Mouse (Mus musculus) macrophage (primary cell): Measurements from ENCODE around the gene Sema4a. TPM values are rescaled to one million over a fixed set of nuclear protein-coding genes. Genes with fewer than 3 reads are reported as not detected.

Source experiments
- H3K27ac ChIP-seq: fragments of 350-480 bp; formaldehyde crosslinking; 2 replicates; pipeline ENCODE4 v1.9.0; 2021
- H3K36me3 ChIP-seq: fragments of 350-480 bp; formaldehyde crosslinking; 2 replicates; pipeline ENCODE4 v1.9.0; 2021; ENCODE audit errors: inconsistent target
- H3K4me3 ChIP-seq: fragments of 350-480 bp; formaldehyde crosslinking; 2 replicates; pipeline ENCODE4 v1.9.0; 2021; ENCODE audit errors: inconsistent target
- H3K79me2 ChIP-seq: fragments of 350-480 bp; formaldehyde crosslinking; 2 replicates; pipeline ENCODE4 v1.9.0; 2021; ENCODE audit errors: inconsistent target
- WGBS: methylation state at CpG from one replicate; pipeline ENCODE4 v1.1.7; 2026; ENCODE audit warnings: inconsistent platforms; ENCODE audit not compliant: missing documents; 5-methylcytosine and 5-hydroxymethylcytosine counted together
- polyA plus RNA-seq: library from polyadenylated mRNA; stranded (reverse); fragments of 250-400 nt; gene quantifications from 3 replicates; pipeline ENCODE4 v1.2.4, GENCODE M21; 2018; ENCODE audit warnings: inconsistent platforms

The Sema4a gene
- polyA plus RNA-seq, 1 experiment from 2014 or later: 7.3 TPM

DNA sequence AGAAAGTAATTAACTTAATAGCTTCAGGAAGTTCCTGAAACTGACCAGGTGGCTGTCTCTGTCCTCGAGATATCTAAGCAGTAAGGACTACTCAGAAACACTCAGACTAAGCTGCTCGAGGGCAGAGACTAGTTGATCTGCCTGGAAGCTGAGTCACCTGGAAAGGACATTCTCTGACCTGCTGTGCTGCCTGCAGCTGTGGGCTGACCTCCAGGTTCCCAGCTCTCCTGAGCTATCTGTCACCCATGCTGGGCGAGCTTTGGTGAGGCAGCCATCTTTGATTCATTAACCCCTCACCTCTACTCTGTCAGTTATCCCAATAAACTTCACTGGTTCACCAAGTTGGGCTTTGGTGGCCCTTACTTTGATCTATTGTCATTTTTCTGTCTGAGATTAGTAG is 18.2 kb upstream of the Sema4a start:
- Histone ChIP-seq H3K4me3 (no peak overlapping the region), H3K79me2 (no peaks in the 10 kb centered on the region), H3K27ac (no peak overlapping the region), H3K36me3 (peaks cover 17% of the 10 kb centered on the region)
- WGBS: 70% methylated on average over 3 of the region's 3 CpGs

DNA sequence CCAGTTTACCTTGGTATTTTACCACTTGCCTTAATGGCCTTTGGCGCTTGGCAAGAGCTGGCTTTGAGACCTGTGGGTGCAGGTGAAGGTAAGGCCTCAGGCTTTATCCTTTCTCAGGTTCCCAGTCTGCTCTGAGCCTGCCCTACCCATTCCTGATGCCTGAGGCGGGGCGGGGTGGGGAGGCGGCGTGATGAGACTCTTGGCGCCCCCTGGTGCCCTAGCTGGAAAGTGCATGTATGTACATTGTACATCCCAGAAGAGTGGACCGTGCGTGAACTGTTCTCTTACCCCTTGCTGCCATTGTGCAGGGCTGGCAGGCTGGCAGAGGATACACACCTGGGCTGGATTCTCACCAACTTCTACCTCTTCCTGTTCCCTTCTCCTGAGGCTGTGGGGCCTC is 16.8 kb upstream of the Sema4a start:
- Histone ChIP-seq H3K79me2 (no peaks in the 10 kb centered on the region), H3K27ac (no peak overlapping the region), H3K4me3 (no peak overlapping the region), H3K36me3 (peaks cover 9% of the 10 kb centered on the region)
- 10% methylated on average over 8 of the region's 8 CpGs for WGBS

DNA sequence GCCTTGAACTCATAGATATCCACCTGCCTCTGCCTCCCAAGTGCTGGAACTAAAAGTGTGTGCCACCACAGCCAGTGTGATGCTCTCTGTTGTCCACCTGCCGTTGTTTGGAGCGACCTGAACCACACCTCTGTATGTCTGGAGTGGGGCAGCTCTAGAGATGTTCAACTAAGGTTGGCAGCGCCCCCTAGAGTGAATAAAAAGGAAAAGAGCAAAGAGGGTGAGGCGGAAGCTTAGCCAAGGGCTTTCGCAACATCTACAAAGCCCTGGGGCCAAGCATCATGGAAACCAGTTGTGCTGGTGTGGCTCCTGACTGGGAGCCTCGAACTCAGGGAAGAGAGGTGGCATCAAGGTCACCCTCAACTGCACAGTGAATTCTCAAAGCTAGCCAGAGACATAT is 15.4 kb upstream of the Sema4a start:
- Histone ChIP-seq H3K4me3 (no peak overlapping the region), H3K79me2 (no peaks in the 10 kb centered on the region), H3K36me3 (no peaks in the 10 kb centered on the region; the same call in 1 of the 2 replicates), H3K27ac (no peak overlapping the region)
- 51% methylated on average over 6 of the region's 6 CpGs for WGBS

DNA sequence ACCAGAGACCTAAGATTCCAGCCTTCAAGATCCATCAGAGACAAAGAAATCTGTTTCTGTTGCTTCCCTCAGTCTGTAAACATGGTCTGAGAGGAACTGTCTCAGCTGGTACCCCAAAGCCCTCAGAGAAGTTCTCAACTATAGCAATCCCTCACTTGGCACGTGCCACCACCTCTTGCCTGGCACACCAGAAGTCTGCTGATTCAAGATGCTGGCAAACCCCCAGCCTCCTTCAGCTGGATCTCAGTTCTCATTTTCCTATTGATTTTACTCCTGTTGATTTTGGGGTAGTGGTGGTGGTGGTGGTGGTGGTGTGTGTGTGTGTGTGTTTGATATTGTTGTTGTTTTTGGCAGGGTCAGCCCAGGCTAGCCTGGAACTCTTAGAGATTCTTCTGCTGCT is 12.6 kb upstream of the Sema4a start:
- no peak overlapping the region for H3K27ac ChIP-seq
- H3K4me3 ChIP-seq: no peak overlapping the region
- H3K36me3 ChIP-seq: no peaks in the 10 kb centered on the region
- WGBS: no CpG with 5 or more reads among the region's 1 CpGs
- no peaks in the 10 kb centered on the region for H3K79me2 ChIP-seq

DNA sequence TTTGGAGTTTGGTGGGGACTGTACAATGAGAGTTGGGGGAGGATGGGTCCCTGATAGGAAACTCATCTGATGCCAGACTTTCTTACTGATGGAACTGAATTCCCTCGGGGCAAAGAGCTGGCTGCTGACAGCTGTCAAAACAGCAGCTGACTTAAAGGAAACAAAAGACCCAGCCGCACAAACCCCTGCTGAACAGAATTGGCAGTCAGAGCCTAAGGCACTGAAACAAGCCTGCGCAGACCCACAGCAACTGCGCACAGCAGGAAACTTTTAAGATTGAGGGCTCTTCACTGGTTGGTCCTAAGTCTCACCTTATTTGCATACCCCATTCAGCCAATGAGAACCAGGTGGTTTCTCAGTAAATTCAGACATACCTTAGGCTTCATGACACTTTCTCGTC is 12.0 kb upstream of the Sema4a start:
- H3K27ac ChIP-seq: no peak overlapping the region
- H3K36me3 ChIP-seq: no peaks in the 10 kb centered on the region
- 73% methylated on average over 5 of the region's 5 CpGs for WGBS
- no peak overlapping the region for H3K4me3 ChIP-seq
- no peaks in the 10 kb centered on the region for H3K79me2 ChIP-seq

DNA sequence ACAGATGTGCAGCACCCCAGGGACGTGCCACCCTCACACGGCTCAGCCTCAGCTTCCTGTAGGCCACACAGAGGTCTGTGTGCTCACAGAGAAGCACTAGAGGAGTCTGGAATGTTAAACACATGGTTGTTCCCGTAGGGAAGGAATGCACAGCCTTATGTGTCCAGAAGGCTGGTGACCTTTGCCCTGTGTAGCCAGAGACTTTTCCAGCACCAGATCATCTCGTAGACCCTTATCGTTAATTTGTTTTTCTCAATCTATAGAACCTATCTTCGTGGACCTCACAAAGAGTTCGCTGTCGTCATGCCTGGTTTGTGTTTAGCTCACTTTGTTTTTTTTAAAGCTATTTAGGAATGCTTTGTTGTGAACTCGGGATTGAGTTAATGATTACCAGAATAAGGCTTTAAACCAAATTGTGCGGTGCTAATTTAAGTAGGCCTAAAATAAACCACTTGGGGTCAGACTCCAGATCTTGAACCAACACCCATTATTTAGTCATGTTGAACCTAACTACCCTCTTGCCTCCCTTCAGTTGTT is 10.0 kb upstream of the Sema4a start:
- H3K27ac ChIP-seq: no peak overlapping the region

DNA sequence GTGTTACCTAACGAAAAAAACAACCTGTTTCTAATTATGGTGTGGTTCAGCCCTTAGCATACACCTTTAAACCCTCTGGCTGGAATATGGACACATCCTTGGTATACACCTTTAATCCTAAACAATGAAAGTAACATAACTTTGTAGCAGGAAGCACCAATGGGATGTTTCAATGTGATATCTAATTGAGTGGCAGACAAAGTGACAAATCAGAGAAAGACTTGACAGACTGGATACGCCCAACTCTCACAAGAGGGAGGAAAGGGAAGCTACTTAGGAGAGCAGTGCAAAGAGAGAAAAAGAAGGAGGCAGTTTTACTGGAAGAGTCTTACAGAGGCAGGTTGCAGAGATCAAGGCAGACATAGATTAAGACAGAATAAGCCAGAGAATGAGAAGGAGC is 8.5 kb upstream of the Sema4a start:
- Histone ChIP-seq H3K4me3 (no peak overlapping the region), H3K79me2 (no peaks in the 10 kb centered on the region), H3K36me3 (no peaks in the 10 kb centered on the region), H3K27ac (no peak overlapping the region)
- 100% methylated on average over 2 of the region's 2 CpGs for WGBS

More for the DNA sequence above, 10.0 kb upstream of the Sema4a start:
- 93% methylated on average over 10 of the region's 10 CpGs for WGBS
- no peak overlapping the region for H3K4me3 ChIP-seq
- no peaks in the 10 kb centered on the region for H3K79me2 ChIP-seq
- H3K36me3 ChIP-seq: no peaks in the 10 kb centered on the region

DNA sequence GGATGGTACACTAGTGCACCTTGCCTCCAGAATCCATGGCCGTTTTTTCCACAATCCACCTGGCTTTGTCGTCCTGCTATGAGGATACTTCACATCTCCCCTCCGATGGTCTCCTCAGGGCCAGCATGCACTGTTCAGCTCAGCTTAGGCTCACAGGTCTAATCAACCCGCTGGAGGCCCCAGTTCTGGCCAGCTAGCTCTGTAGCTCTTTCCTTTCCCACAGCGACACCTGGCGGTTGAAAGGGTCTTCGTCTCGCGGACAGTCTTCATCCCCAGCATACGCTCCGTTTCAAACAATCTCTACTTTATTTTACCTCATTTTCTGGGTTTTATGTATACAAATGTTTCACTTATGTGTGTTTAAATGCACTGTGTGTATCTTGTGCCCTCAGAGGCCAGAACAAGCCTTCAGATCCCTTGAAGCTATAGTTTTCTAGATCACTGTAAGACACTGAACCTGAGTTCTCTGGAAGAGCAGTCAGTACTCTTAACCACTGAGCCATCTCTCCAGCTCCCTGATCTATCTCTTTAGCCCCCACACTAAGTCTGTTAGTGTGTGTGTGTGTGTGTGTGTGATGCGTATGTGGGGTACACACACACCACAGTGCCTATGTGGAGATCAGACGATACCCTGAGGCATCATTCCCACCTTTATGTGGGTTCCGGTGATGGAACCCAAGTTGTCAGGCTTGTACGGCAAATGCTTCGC is 6.3 kb upstream of the Sema4a start:
- no peaks in the 10 kb centered on the region for H3K36me3 ChIP-seq
- H3K27ac ChIP-seq: no peak overlapping the region
- no peak overlapping the region for H3K4me3 ChIP-seq
- WGBS: 27% methylated on average over 16 of the region's 16 CpGs
- no peaks in the 10 kb centered on the region for H3K79me2 ChIP-seq

DNA sequence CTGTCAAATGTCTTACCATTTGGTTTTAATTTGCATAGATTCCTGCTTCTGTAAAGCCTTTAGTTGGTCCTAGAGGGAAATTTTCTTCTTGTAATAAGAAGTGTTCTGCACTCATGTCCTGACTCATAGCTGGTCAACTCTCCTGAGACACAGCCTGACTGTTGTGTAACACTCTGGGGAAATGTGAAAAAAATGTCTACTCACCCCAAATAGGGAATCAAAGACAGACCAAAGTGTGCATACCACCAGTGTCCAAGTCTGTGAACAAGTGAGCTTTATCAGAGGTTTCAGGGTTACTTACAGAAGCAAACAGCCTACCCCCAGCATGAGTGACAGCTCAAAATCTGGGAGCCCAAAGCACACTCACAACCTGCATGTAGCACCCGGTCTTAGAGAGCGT is 4.1 kb upstream of the Sema4a start:
- Histone ChIP-seq H3K79me2 (no peaks in the 10 kb centered on the region), H3K36me3 (no peaks in the 10 kb centered on the region), H3K27ac (peak overlapping the region; percentile 32), H3K4me3 (no peak overlapping the region)
- WGBS: 46% methylated on average over 2 of the region's 2 CpGs

DNA sequence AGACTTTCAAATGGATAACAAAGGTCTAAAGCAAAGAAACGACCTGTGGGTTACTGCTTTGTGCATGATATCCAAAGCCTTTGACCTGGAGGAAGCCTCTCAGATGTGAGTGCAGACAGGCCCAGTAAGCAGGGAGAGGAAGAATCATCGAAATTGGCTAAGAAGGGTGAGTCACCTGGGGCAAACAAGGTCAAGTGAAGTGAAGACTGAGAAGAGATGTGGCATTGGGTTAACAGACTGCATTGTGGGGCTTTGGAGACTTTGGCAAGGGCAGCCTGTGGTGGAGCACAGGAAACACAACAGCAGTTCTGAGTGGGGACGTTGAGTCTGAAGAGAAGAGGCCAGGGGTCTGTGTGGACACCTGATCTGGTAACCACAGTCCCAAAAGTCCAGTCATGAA is 3.4 kb upstream of the Sema4a start:
- Histone ChIP-seq H3K79me2 (no peaks in the 10 kb centered on the region), H3K4me3 (no peak overlapping the region), H3K36me3 (no peaks in the 10 kb centered on the region), H3K27ac (peak overlapping the region; percentile 22; the same call in 1 of the 2 replicates)
- WGBS: 22% methylated on average over 3 of the region's 3 CpGs

DNA sequence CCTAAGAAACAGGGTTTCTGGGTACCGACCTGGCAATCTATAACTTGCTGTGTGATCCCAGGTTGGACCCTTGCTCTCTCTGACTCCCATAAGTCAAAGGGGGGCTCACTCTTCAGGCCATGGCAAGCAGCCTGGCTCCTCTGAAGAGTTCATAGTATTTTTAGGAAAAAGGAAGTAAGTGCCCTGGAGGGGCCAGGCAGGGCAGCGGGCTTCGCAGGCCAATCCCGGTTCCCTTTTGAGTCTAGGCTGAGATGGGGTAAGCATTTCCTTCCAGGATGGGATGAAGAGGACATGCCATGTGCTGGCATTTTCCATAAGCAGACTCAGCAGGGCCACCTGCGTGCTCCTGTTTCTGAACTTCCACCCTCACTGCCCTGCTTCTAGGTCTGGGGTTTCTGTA is 953 bp downstream of the Sema4a start:
- WGBS: 12% methylated on average over 5 of the region's 5 CpGs
- H3K4me3 ChIP-seq: no peak overlapping the region
- H3K36me3 ChIP-seq: no peaks in the 10 kb centered on the region
- H3K79me2 ChIP-seq: no peaks in the 10 kb centered on the region
- H3K27ac ChIP-seq: peak overlapping the region; percentile 70

DNA sequence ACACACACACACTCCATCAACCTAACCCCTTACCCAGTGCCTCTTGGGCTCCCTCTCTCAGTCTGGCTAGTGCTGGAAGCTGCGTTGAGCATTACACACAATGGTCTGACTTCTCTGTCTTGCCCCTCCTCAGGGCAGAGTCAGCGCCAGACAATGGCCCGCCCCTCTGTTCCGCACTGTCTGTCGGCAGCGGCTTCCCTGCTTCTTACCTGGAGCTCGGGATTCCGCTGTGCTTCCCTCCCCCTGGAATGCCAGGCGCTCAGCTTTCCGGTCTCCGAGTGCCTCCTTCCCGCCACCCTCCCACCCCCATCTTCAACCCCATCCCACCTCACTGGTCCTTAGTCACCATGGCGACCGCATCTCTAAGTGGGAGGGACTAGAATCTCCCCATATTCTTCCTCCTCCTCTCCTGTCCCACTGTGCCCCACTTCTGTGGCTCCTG is 2.2 kb downstream of the Sema4a start:
- WGBS: 41% methylated on average over 11 of the region's 14 CpGs
- H3K4me3 ChIP-seq: no peak overlapping the region
- H3K79me2 ChIP-seq: peaks cover 1% of the 10 kb centered on the region; the same call in 1 of the 2 replicates
- H3K36me3 ChIP-seq: no peaks in the 10 kb centered on the region
- peak overlapping the region; percentile 70; the same call in 1 of the 2 replicates for H3K27ac ChIP-seq

DNA sequence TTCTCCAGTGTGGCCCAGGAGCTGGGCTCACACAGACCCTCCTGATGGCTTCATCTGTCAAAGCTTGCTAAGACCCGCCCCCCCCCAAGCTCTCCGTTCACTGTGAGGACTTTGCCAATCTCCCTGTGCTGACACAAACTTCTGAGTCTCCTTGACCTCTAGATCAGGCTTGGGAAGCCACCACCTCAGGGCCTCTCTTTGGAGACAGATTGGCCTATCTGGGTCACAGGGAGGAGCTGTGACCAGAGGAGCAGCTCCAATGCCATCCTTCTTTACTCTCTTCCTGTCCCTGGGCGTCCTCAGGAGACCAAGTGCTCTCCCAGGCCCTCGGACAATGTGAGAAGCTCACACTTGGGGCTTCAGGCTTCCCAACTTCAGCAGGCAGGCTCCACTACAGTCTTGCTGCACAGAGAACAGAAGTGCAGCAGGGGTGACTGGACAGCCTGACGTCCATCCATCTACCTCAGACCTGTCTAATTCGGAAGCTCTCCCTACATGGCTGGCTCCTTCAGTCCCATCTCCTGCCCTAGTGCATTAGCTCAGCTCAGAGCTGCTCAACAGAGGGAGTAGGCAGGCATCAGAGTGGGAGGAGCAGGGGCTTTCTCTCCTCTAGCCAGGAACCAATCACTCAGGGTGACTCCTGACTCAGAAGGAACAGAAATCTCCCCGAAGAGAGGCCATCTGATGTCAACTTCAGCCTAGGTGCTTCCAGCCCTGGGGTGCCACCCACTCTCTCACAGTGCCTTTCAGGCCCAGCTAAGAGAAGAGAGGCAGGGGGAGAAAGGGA is 4.0 kb downstream of the Sema4a start:
- H3K79me2 ChIP-seq: peaks cover 10% of the 10 kb centered on the region; the same call in 1 of the 2 replicates
- H3K27ac ChIP-seq: no peak overlapping the region
- no peak overlapping the region for H3K4me3 ChIP-seq
- H3K36me3 ChIP-seq: no peaks in the 10 kb centered on the region; the same call in 1 of the 2 replicates
- 89% methylated on average over 7 of the region's 7 CpGs for WGBS

DNA sequence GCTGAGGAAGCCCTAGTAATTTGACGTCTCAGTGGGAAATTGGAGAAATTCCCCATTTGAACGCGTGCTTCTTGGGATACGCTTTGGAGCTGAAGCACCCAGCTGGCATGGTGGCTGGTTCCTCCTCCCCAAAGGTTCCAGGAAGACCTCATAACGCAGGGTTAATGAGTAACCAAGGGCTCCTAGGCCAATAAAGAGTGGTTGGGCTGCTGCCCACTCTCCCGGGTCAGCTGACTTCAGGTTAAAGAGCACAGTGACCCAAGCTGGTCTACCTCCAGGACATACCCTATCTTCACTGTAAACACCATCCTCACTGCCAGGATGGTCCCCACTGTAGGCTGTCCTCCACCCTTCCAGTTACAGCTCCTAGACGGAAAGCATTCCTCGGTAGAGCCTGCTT is 4.7 kb downstream of the Sema4a start:
- Histone ChIP-seq H3K79me2 (peaks cover 10% of the 10 kb centered on the region; the same call in 1 of the 2 replicates), H3K4me3 (no peak overlapping the region), H3K27ac (no peak overlapping the region), H3K36me3 (peaks cover 3% of the 10 kb centered on the region; the same call in 1 of the 2 replicates)
- 96% methylated on average over 8 of the region's 8 CpGs for WGBS
